Mouse (Mus musculus) hindbrain, postnatal 0 days (tissue): ENCODE measurements around the gene Tram1l1. TPM values are rescaled to one million over a fixed set of nuclear protein-coding genes. Genes with fewer than 3 reads are reported as not detected.
"Not testable (repeated sequence)": the region's sequence is repeated elsewhere in the genome, so short reads cannot be mapped to it uniquely, and the experiment has no call there.

Experiments used
- ATAC-seq: fragments of 200-750 bp; cut with Nextera tagmentation; 2 replicates; pipeline ENCODE4 v1.8.0; 2017; ENCODE audit warnings: mild to moderate bottlenecking, moderate TSS enrichment, moderate library complexity
- DNase-seq: peaks from one replicate; pipeline ENCODE4 v3.0.0-alpha.2; 2015; ENCODE audit warnings: low spot score
- H3K27ac ChIP-seq: fragments of 300-500 bp; sonication (generic); 2 replicates; pipeline ENCODE4 v1.5.1; 2014; ENCODE audit warnings: mild to moderate bottlenecking
- H3K27me3 ChIP-seq: fragments of 300-500 bp; sonication (generic); 2 replicates; pipeline ENCODE4 v1.6.1; 2014; ENCODE audit warnings: low read length, mixed read lengths; ENCODE audit not compliant: insufficient read depth
- H3K36me3 ChIP-seq: fragments of 300-500 bp; sonication (generic); 2 replicates; pipeline ENCODE4 v1.6.1; 2014; ENCODE audit warnings: low read length, mixed read lengths; ENCODE audit not compliant: insufficient read depth
- H3K4me1 ChIP-seq: fragments of 300-500 bp; sonication (generic); 2 replicates; pipeline ENCODE4 v1.6.1; 2014; ENCODE audit warnings: antibody characterized with exemption, low read length, mixed read lengths; ENCODE audit not compliant: insufficient read depth
- H3K4me2 ChIP-seq: fragments of 300-500 bp; sonication (generic); 2 replicates; pipeline ENCODE4 v1.6.1; 2014; ENCODE audit warnings: low read depth, mild to moderate bottlenecking, low read length, moderate library complexity, mixed read lengths
- H3K4me3 ChIP-seq: fragments of 300-500 bp; sonication (generic); 2 replicates; pipeline ENCODE4 v1.5.1; 2014; ENCODE audit warnings: low read length
- H3K9ac ChIP-seq: fragments of 300-500 bp; sonication (generic); replicated peaks from 2 replicates; pipeline ENCODE4 v1.6.1; 2014; ENCODE audit warnings: mild to moderate bottlenecking, low read length, moderate library complexity, mixed read lengths
- H3K9me3 ChIP-seq: fragments of 300-500 bp; sonication (generic); 2 replicates; pipeline ENCODE4 v1.6.1; 2016; ENCODE audit warnings: low read length, mixed read lengths
- CTCF ChIP-seq: IDR thresholded peaks from 2 replicates; pipeline ENCODE4 v1.5.1; 2016; ENCODE audit warnings: antibody characterized with exemption, control low read depth, low read depth
- WGBS: fragments of 180-500 bp; shearing (Covaris S2); extraction: QIAGEN DNeasy Blood & Tissue Kit; methylation state at CpG from one replicate; pipeline ENCODE4 v1.1.7; 2014; 5-methylcytosine and 5-hydroxymethylcytosine counted together
- polyA plus RNA-seq: library from polyadenylated mRNA; unstranded; fragments of >200 nt; fragmentation: Nextera tagmentation; extraction: Ambion mirVana; gene quantifications from 2 replicates; pipeline ENCODE4 v1.2.1, GENCODE M21; 2015
- total RNA-seq: library from RNA; depleted of rRNA; stranded (reverse); fragments of >200 nt; gene quantifications from 2 replicates; pipeline ENCODE4 v1.2.3, GENCODE M21; 2014; rRNA removed

The Tram1l1 gene
- total RNA-seq (21.4 and 23.3 TPM in 2 replicates), polyA plus RNA-seq (39.8 and 41.9 TPM in 2 replicates)

DNA sequence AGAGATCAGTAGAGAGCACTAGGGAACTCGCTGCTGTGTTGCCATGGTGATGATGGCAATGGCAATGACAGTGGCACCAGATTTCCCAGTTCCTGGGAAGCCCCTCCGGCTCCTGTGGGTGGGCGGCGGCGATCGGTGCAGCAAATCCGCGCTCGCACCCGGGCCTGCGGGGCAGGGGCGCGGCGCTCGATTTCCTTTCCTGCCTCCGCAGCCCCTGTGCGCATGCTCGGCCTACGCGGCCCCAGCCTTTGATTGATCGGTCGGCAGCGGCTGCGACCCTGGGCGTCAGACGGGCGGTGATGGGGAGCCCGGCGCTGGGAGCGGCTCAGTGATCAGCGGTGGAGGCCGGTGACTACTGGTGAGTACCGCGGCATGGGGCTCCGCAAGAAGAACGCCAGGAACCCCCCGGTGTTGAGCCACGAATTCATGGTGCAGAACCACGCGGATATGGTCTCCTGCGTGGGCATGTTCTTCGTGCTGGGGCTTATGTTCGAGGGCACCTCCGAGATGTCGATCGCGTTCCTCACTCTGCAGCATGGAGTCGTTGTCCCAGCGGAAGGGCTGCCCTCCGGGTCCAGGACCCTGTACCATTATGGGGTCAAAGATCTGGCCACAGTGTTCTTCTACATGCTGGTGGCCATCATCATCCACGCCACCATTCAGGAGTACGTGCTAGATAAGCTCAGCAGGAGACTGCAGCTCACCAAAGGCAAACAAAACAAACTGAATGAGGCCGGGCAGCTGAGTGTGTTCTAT, at the start of gene Tram1l1:
Gene Tram1l1 (plus strand): TSS at position 35 of the 756 bp plus-strand sequence.
- DNase-seq, result peak; percentile 96
- 1% methylated on average over 49 of the region's 53 CpGs for WGBS
- H3K27me3 ChIP-seq, result no peaks in the 10 kb centered on the region
- peak within 1 kb of the TSS; percentile 84 for H3K27ac ChIP-seq
- peak within 1 kb of the TSS; percentile 67 for H3K9ac ChIP-seq
- no peak; the same call in 1 of the 2 replicates for TF ChIP-seq CTCF
- peak within 1 kb of the TSS; percentile 84 for H3K4me2 ChIP-seq
- peaks cover 11% of the 10 kb centered on the region for H3K4me1 ChIP-seq
- peak within 1 kb of the TSS; percentile 56 for H3K4me3 ChIP-seq
- H3K36me3 ChIP-seq, result no peaks in the 10 kb centered on the region
- no peaks in the 10 kb centered on the region for H3K9me3 ChIP-seq
- ATAC-seq, result peak; percentile 97

DNA sequence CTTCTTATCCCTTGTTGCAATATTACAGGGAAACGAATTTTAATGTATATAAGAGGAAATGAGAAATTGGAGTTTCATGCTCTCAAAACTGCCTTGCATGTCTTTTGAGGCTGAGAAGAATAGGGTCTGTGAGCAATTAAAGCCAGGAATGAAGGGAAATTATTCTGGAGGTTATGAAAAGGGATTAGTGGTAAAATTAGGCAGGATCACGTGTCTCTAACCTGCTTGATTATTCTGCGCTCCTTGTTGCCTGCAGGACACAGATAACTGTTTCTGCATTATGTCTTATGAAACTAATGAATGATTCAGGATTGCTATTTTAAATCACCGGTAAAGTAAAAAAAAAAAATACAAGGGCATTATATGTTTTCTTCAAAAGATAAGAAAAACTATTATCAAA, 49.4 kb upstream of the Tram1l1 start:
- ATAC-seq (no peak), DNase-seq (no peak)
- TF ChIP-seq CTCF, result no peak
- no peaks in the 10 kb centered on the region for H3K27me3 ChIP-seq
- H3K4me1 ChIP-seq, result no peaks in the 10 kb centered on the region
- H3K27ac ChIP-seq, result no peak overlapping the region
- H3K9me3 ChIP-seq, result no peaks in the 10 kb centered on the region
- no peak overlapping the region for H3K4me2 ChIP-seq
- 74% methylated on average over 4 of the region's 4 CpGs for WGBS
- H3K9ac ChIP-seq, result no peak overlapping the region
- no peaks in the 10 kb centered on the region for H3K36me3 ChIP-seq
- no peak overlapping the region for H3K4me3 ChIP-seq

DNA sequence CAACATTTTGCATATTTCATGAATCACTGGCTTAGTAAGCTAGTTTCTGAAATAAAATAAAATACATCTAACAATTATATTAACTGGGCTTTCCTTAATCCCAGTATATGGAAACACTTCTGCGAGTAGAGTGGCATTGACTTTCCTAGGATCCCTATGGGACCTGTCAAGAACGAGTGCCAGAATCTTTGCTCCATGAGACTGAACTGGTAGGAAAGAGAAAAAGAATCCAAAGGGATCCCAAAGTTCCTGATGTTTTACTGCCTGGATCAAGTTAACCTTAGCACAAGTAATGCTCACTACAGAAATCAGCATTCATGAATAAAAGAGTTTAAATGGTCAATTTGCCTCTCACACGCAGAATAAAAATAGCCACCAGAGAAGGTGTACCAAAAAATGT, 49.0 kb upstream of the Tram1l1 start:
- no peaks in the 10 kb centered on the region for H3K4me1 ChIP-seq
- no peak overlapping the region for H3K4me2 ChIP-seq
- H3K27me3 ChIP-seq, result no peaks in the 10 kb centered on the region
- WGBS, result 63% methylated on average over 3 of the region's 3 CpGs
- H3K36me3 ChIP-seq, result no peaks in the 10 kb centered on the region
- ATAC-seq (no peak), DNase-seq (no peak)
- no peak for TF ChIP-seq CTCF
- H3K9ac ChIP-seq, result no peak overlapping the region
- H3K9me3 ChIP-seq, result no peaks in the 10 kb centered on the region
- H3K27ac ChIP-seq, result no peak overlapping the region
- no peak overlapping the region for H3K4me3 ChIP-seq

DNA sequence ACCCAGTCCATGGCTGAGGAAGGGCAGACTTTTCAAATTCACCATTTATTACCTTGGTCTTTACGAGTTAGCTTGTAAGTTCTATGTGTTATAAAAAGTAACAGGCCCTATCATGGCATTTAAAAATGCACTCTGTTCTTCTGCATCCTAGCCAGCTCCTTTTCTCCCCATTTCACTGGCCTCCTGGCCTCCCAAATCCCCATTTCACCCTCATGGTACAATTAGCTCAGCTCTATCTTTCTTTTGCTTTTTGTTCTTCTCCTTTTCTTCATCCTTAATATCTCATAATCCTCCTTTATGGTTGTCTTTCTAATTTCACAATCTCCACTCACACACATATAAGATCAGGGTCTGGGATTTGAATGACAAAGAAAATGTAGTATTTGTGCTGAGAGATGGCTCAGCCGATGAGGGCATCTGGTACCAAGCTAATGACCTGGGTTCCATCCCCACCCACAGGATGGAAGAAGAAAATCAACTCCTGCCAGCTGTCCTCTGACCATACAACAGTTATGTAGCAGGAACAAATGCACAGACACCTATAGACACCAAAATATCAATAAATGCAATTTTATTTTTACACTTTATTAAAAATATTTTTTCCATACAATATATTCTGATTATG, 48.1 kb upstream of the Tram1l1 start:
- DNase-seq, result peak; percentile 74
- peak; percentile 55 for TF ChIP-seq CTCF
- WGBS, result 39% methylated on average over 2 of the region's 2 CpGs
- Histone ChIP-seq H3K27me3 (no peaks in the 10 kb centered on the region), H3K4me1 (no peaks in the 10 kb centered on the region), H3K9me3 (no peaks in the 10 kb centered on the region), H3K27ac (no peak overlapping the region), H3K9ac (no peak overlapping the region), H3K4me2 (no peak overlapping the region), H3K36me3 (no peaks in the 10 kb centered on the region), H3K4me3 (no peak overlapping the region)
- ATAC-seq, result peak; percentile 72

DNA sequence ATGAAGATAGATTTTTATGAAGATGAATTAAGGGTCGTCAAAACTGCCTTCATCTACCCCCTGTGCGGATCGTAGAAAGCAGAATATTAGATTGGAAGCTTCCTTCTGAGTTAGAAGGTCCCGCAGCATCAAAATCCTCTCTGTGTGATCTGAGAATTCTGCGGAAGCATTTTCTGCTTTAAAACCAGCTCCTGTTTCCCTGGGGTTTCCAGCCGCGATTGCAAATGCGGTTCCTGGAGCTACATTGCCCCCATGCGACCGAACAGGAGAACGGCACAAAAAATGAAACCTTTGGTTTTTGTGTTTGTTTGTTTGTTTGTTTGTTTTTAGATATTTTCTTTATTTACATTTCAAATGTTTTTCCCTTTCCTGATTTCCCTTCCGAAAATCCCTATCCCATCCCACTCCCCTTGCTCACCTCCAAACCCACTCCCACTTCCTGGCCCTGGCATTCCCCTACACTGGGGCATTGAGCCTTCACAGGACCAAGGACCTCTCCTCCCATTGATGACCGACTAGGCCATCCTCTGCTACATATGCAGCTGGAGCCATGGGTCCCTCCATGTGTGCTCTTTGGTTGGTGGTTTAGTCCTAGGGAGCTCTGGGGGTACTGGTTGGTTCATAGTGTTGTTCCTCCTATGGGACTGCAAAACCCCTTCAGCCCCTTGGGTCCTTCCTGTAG, 45.6 kb upstream of the Tram1l1 start:
- 11% methylated on average over 13 of the region's 13 CpGs for WGBS
- not testable (repeated sequence) for H3K36me3 ChIP-seq, H3K4me3 ChIP-seq, H3K27me3 ChIP-seq, H3K4me1 ChIP-seq, H3K27ac ChIP-seq, ATAC-seq, H3K9me3 ChIP-seq, H3K9ac ChIP-seq
- H3K4me2 ChIP-seq, result peak overlapping the region; percentile 42
- peak; percentile 86 for TF ChIP-seq CTCF
- peak; percentile 91 for DNase-seq

DNA sequence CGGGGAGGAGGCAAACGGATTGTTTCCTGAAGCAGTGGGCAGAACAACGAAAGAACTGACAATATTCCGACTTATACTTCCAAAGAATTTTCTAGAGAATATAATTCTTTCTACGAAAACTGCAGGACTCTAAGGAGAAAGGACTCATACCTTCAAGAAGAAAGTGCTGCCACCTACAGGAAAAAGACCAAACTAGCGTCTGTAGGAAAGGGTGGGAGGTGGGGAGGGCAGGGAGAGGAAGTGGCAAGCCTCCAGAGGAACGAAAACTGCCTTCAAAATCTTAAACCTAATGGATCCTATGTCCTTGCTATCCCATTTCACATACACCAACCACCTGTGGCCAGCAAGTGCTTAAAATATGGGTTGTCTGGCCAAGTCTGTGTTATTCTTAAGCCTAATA, 31.7 kb upstream of the Tram1l1 start:
- H3K27me3 ChIP-seq, H3K4me3 ChIP-seq, H3K36me3 ChIP-seq, H3K9ac ChIP-seq, H3K4me1 ChIP-seq, H3K4me2 ChIP-seq, H3K27ac ChIP-seq, DNase-seq, H3K9me3 ChIP-seq, ATAC-seq: not testable (repeated sequence)
- WGBS, result 50% methylated on average over 7 of the region's 7 CpGs
